Mouse (Mus musculus): Measurements from ENCODE around the gene Aif1. TPM values are rescaled to one million over a fixed set of nuclear protein-coding genes. Genes with fewer than 3 reads are reported as not detected.

Aif1 gene
- polyA plus RNA-seq, 1 experiment from 2014 or later: 8.3 TPM

DNA sequence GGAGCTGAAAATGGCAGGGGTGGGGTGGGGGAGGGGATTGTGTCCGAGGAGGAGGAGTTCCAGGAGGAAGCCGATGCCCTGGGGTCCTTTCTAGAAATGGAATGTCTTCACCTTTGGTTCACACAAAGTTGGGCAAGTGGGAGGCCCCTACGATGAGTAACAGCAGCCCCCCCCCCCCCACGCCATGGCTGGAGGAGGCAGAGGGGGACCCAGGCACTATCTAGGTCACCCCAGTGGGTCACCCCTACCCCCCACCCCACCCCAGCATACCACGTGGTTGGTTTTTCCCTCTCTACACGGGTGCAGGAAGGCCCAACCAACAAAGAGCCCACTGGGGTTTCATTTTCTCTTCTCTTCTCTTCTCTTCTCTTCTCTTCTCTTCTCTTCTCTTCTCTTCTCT lies 21.3 kb upstream of the Aif1 start:
- no peaks in the 10 kb centered on the region for H3K36me3 ChIP-seq (ENCODE audit: insufficient read depth, low read length)
- no peak overlapping the region for H3K27ac ChIP-seq (ENCODE audit: low read length)
- no peak overlapping the region for H3K4me3 ChIP-seq (ENCODE audit: low read length)
- peaks cover 42% of the 10 kb centered on the region for H3K27me3 ChIP-seq (ENCODE audit: insufficient read depth, low read length)
- no peak overlapping the region for H3K4me2 ChIP-seq (replicated peaks; ENCODE audit: low read depth, low read length)
- WGBS: 49% methylated on average over 6 of the region's 6 CpGs
- no peaks in the 10 kb centered on the region for H3K9me3 ChIP-seq (ENCODE audit: low read length)
- peaks cover 19% of the 10 kb centered on the region for H3K4me1 ChIP-seq (ENCODE audit: insufficient read depth, low read length)
- no peak for ATAC-seq (ENCODE audit: low FRiP score, low TSS enrichment)
- H3K9ac ChIP-seq (replicated peaks; ENCODE audit: low read length): no peak overlapping the region

DNA sequence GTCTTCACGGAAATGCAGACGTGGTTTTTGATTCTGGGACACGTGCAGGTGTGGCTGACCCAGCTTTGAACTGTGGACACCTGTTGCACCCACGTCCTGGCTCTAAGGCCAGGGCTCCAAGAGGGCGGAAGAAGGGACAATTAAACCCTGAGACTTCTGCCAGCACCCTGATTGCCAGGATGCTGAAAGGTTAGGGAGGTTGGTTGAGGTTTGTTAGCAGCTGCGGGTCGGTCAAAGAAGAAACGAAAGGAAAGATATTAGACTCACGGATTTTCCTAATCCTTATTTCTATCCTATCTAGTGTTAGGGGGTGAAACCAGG lies 20.4 kb upstream of the Aif1 start:
- H3K4me1 ChIP-seq (ENCODE audit: insufficient read depth, low read length): peaks cover 14% of the 10 kb centered on the region
- H3K36me3 ChIP-seq (ENCODE audit: insufficient read depth, low read length): no peaks in the 10 kb centered on the region
- peak overlapping the region; percentile 43 for H3K4me3 ChIP-seq (ENCODE audit: low read length)
- H3K9ac ChIP-seq (replicated peaks; ENCODE audit: low read length): no peak overlapping the region
- peak overlapping the region; percentile 68 for H3K4me2 ChIP-seq (replicated peaks; ENCODE audit: low read depth, low read length)
- WGBS: 29% methylated on average over 9 of the region's 9 CpGs
- H3K9me3 ChIP-seq (ENCODE audit: low read length): no peaks in the 10 kb centered on the region
- H3K27ac ChIP-seq (ENCODE audit: low read length): no peak overlapping the region
- peaks cover 37% of the 10 kb centered on the region for H3K27me3 ChIP-seq (ENCODE audit: insufficient read depth, low read length)
- no peak for ATAC-seq (ENCODE audit: low FRiP score, low TSS enrichment)

DNA sequence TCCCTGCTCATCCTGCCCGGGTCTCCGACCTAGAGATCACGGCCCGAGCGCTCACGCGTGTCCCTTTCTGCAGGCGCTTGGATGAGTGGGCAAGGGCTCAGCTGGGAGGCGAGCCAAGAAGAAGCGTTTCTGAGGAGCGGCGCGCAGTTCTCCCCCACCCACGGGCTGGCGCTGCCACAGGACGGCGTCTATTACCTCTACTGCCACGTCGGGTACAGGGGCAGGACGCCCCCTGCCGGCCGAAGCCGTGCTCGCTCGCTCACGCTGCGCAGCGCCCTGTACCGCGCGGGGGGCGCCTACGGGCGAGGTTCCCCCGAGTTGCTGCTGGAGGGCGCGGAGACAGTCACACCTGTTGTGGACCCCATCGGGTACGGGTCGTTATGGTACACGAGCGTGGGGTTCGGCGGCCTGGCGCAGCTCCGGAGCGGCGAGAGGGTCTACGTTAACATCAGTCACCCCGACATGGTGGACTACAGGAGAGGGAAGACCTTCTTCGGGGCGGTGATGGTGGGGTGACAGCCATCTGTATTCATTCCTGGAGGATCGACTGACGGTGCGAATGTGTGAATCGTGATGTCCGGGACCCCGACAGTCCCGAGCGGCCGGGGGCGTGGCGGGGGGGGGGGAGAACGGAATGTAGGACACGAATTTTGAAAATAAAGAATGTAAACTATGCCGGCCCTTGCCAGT lies 19.9 kb upstream of the Aif1 start:
- WGBS: under 1% methylated on average over 66 of the region's 66 CpGs
- H3K4me3 ChIP-seq (ENCODE audit: low read length): peak overlapping the region; percentile 43
- no peaks in the 10 kb centered on the region for H3K36me3 ChIP-seq (ENCODE audit: insufficient read depth, low read length)
- ATAC-seq (ENCODE audit: low FRiP score, low TSS enrichment): peak; percentile 87
- peaks cover 33% of the 10 kb centered on the region for H3K27me3 ChIP-seq (ENCODE audit: insufficient read depth, low read length)
- H3K4me2 ChIP-seq (replicated peaks; ENCODE audit: low read depth, low read length): peak overlapping the region; percentile 68
- peak overlapping the region; percentile 47 for H3K9ac ChIP-seq (replicated peaks; ENCODE audit: low read length)
- no peaks in the 10 kb centered on the region for H3K9me3 ChIP-seq (ENCODE audit: low read length)
- H3K27ac ChIP-seq (ENCODE audit: low read length): no peak overlapping the region
- peaks cover 14% of the 10 kb centered on the region for H3K4me1 ChIP-seq (ENCODE audit: insufficient read depth, low read length)

DNA sequence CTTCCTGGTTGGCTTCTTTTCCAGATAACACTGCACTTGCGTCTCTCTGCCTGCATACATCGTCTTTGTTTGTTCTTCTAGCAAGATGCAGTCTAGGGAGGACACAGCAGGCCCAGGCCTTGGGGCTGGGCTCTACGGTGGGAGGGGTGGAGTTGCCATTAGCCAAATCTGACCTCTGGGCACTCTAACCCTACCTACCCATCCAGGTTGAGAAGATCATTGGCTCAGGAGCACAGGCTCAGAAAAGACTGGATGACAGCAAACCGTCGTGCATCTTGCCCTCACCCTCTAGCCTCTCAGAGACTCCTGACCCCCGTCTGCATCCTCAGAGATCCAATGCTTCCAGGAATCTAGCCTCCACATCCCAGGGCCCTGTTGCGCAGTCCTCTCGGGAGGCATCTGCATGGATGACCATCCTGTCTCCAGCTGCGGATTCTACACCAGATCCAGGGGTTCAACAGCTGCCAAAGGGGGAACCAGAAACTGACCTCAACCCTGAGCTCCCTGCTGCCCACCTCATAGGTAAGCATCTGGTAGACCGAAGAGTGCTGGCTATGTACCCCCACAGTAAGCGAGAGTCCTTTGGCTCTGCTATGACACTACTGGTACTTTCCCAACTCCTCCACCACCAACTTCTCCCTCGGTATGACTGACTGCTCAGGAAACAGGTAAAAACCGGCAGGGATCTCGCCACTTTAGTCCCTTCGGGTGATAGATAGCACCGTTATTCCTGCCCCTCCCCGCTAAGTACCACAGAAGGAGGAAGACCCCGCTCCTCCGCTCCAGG lies 19.2 kb upstream of the Aif1 start:
- ATAC-seq (ENCODE audit: low FRiP score, low TSS enrichment): 0 out of 2 replicates have a peak, but pooled peaks have one; percentile 49
- H3K4me3 ChIP-seq (ENCODE audit: low read length): peak overlapping the region; percentile 43
- H3K9me3 ChIP-seq (ENCODE audit: low read length): no peaks in the 10 kb centered on the region
- no peaks in the 10 kb centered on the region for H3K36me3 ChIP-seq (ENCODE audit: insufficient read depth, low read length)
- peaks cover 14% of the 10 kb centered on the region for H3K4me1 ChIP-seq (ENCODE audit: insufficient read depth, low read length)
- no peak overlapping the region for H3K27ac ChIP-seq (ENCODE audit: low read length)
- peak overlapping the region; percentile 47 for H3K9ac ChIP-seq (replicated peaks; ENCODE audit: low read length)
- WGBS: 45% methylated on average over 19 of the region's 19 CpGs
- H3K4me2 ChIP-seq (replicated peaks; ENCODE audit: low read depth, low read length): peak overlapping the region; percentile 68
- peaks cover 29% of the 10 kb centered on the region for H3K27me3 ChIP-seq (ENCODE audit: insufficient read depth, low read length)

DNA sequence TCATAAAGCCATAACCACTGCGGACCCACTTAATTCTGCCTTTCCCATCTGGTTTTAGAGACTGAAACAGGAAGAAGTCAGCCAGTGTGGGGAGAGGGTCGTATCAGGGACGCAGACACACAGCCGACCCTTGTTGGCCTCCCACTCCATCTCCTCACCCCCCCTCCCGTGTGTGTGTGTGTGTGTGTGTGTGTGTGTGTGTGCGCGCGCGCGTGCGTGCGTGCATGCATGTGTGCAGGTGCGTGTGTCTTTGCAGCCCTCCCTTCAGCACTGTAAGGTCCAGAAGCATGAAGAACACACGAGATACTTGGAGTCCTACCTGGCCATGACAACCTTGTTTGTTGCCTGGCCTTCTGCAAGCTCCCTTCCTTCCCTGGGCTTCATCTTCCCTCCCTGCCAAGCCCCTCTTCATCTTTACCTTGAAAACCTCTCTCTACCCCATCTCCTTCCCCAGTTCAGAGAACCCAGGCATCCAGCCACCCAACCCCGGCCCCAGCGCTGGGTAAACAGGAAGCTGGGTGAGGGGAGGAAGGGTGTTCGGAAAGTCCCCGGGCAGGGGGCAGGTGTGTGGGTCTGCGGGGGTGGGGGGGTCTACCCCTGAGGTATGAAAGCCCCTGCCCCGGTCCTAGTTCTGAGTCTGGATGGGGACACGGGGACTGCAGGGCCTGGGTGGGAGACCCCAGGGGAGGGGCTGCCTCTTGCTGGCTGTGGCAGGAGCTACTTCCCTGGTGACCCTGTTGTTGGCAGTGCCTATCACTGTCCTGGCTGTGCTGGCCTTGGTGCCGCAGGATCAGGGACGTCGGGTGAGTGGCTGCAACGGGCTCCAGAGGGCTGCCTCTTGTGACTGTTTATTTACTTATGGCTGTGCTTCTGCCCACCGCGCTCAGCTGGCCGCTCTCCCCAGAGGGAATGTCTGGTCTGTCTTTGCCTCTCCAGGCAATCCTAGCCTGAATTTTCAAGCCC lies 18.3 kb upstream of the Aif1 start, which contains the start of gene Ltb:
Ltb (plus strand) TSS at position 559 of the 963 bp plus-strand sequence.
- Histone ChIP-seq H3K27ac (ENCODE audit: low read length) (no peak within 1 kb of the TSS), H3K9me3 (ENCODE audit: low read length) (no peaks in the 10 kb centered on the region), H3K9ac (replicated peaks; ENCODE audit: low read length) (peak within 1 kb of the TSS; percentile 47; the same call in 1 of the 2 replicates), H3K4me1 (ENCODE audit: insufficient read depth, low read length) (peaks cover 14% of the 10 kb centered on the region), H3K4me3 (ENCODE audit: low read length) (peak within 1 kb of the TSS; percentile 43), H3K27me3 (ENCODE audit: insufficient read depth, low read length) (peaks cover 27% of the 10 kb centered on the region), H3K4me2 (replicated peaks; ENCODE audit: low read depth, low read length) (peak within 1 kb of the TSS; percentile 68; the same call in 1 of the 2 replicates), H3K36me3 (ENCODE audit: insufficient read depth, low read length) (no peaks in the 10 kb centered on the region)
- ATAC-seq (ENCODE audit: low FRiP score, low TSS enrichment): peak; percentile 40; the same call in 1 of the 2 replicates
- WGBS: 61% methylated on average over 28 of the region's 28 CpGs

DNA sequence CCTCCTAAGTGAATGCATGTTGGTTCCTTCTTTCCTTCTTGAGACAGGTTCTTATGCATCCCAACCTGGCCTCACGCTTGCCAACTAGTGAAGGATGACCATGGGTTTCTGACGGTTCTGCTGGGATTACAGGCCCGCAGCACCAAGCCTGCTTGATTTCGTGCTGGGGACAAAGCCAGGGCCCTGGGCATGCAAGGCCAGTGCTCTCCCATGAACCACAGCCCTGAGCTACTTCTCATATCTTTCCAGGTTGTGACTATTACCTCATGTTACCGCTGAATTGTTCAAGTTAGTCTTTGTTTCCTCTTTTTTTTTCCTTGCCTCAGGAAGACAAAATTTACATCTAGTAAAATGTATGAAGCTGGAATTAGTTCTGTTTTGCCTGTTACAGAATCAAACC lies 17.1 kb upstream of the Aif1 start:
- Histone ChIP-seq H3K9me3 (ENCODE audit: low read length) (no peaks in the 10 kb centered on the region), H3K27ac (ENCODE audit: low read length) (no peak overlapping the region), H3K4me2 (replicated peaks; ENCODE audit: low read depth, low read length) (no peak overlapping the region), H3K27me3 (ENCODE audit: insufficient read depth, low read length) (peaks cover 19% of the 10 kb centered on the region), H3K36me3 (ENCODE audit: insufficient read depth, low read length) (no peaks in the 10 kb centered on the region), H3K4me3 (ENCODE audit: low read length) (no peak overlapping the region), H3K9ac (replicated peaks; ENCODE audit: low read length) (no peak overlapping the region), H3K4me1 (ENCODE audit: insufficient read depth, low read length) (peaks cover 14% of the 10 kb centered on the region)
- ATAC-seq (ENCODE audit: low FRiP score, low TSS enrichment): no peak
- 80% methylated on average over 5 of the region's 5 CpGs for WGBS

DNA sequence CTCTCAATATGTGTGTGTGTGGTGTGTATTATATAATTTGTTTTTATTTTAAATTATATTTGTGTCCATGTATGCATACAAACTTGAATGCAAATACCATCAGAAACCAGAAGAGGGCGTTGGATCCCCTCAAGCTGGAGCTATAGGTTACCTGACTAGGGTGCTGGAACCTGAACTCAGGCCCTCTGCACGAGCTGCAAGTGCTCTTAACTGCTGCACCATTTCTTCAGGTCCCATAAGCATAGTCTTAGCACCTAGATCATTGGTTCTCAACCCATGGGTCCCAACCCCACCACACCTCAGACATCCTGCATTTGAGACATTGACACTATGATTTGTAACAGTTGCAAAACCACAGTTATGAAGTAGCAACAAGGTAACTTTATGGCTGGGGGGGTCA lies 15.9 kb upstream of the Aif1 start:
- Histone ChIP-seq H3K9ac (replicated peaks; ENCODE audit: low read length) (no peak overlapping the region), H3K4me3 (ENCODE audit: low read length) (no peak overlapping the region), H3K4me2 (replicated peaks; ENCODE audit: low read depth, low read length) (no peak overlapping the region), H3K27ac (ENCODE audit: low read length) (no peak overlapping the region), H3K9me3 (ENCODE audit: low read length) (no peaks in the 10 kb centered on the region), H3K4me1 (ENCODE audit: insufficient read depth, low read length) (peaks cover 14% of the 10 kb centered on the region), H3K27me3 (ENCODE audit: insufficient read depth, low read length) (peaks cover 15% of the 10 kb centered on the region), H3K36me3 (ENCODE audit: insufficient read depth, low read length) (no peaks in the 10 kb centered on the region)
- WGBS: 69% methylated on average over 2 of the region's 2 CpGs
- no peak for ATAC-seq (ENCODE audit: low FRiP score, low TSS enrichment)

DNA sequence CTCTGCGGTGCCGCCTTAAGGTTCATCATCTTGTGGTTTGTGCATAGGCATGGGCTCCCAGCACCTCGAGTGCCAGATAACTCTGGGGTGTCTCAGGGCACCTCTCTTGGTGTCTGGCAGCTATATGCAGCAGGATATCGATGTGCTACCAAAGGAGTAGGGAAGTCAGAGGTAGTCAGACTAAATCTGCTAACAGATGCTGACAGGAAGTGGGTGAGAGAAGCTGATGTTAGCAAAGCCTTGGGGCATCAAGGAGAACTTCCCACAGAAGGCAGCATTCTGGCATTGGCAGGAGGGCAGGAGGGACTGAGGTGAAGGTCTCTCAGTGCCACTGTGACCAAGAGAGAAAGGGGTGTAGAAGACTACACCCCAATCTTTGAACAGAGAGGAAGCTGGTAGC lies 14.2 kb upstream of the Aif1 start:
- ATAC-seq (ENCODE audit: low FRiP score, low TSS enrichment): no peak
- 78% methylated on average over 4 of the region's 4 CpGs for WGBS

DNA sequence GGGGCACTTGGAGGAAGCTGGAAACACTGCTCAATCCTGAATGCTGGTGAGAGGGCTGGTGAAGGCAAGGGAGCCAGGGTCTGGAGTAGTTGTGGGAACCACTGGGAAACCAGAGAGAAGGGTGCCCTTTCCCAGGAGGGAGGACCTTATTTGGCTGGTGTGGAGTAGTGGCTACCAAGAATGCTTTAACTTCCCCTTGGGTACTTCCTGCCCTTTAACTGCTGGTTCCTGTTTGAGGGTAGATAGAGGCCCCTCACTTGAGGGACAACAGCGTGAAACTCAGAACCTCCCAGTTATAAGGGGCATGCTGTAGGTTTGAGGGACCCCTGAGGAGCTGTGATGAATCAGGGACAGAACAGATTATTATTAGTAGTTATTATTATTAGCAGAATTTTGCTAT lies 13.3 kb upstream of the Aif1 start:
- WGBS: 48% methylated on average over 1 of the region's 1 CpGs
- Histone ChIP-seq H3K36me3 (ENCODE audit: insufficient read depth, low read length) (no peaks in the 10 kb centered on the region), H3K9me3 (ENCODE audit: low read length) (no peaks in the 10 kb centered on the region), H3K4me3 (ENCODE audit: low read length) (no peak overlapping the region), H3K4me1 (ENCODE audit: insufficient read depth, low read length) (0 out of 2 replicates have a peak, but pooled peaks cover 6% of the 10 kb centered on the region), H3K4me2 (replicated peaks; ENCODE audit: low read depth, low read length) (no peak overlapping the region), H3K9ac (replicated peaks; ENCODE audit: low read length) (no peak overlapping the region), H3K27me3 (ENCODE audit: insufficient read depth, low read length) (no peaks in the 10 kb centered on the region), H3K27ac (ENCODE audit: low read length) (no peak overlapping the region)
- no peak for ATAC-seq (ENCODE audit: low FRiP score, low TSS enrichment)

More for the DNA sequence above, 14.2 kb upstream of the Aif1 start:
- Histone ChIP-seq H3K4me1 (ENCODE audit: insufficient read depth, low read length) (peaks cover 11% of the 10 kb centered on the region; the same call in 1 of the 2 replicates), H3K27ac (ENCODE audit: low read length) (no peak overlapping the region), H3K27me3 (ENCODE audit: insufficient read depth, low read length) (peaks cover 2% of the 10 kb centered on the region), H3K9ac (replicated peaks; ENCODE audit: low read length) (no peak overlapping the region), H3K4me2 (replicated peaks; ENCODE audit: low read depth, low read length) (no peak overlapping the region), H3K4me3 (ENCODE audit: low read length) (no peak overlapping the region), H3K36me3 (ENCODE audit: insufficient read depth, low read length) (no peaks in the 10 kb centered on the region), H3K9me3 (ENCODE audit: low read length) (no peaks in the 10 kb centered on the region)

All from kidney, embryonic 16.5 days (tissue).